Mouse (Mus musculus) gastrocnemius, postnatal 4 days (tissue): ENCODE measurements at regions not wholly inside any gene's neighbourhood (a gene's known extent, or its start where the extent isn't known, plus 50 kb on each side); places are given as distances from the start of the nearest gene placed in this dataset.
"Not testable (repeated sequence)": the region's sequence is repeated elsewhere in the genome, so short reads cannot be mapped to it uniquely, and the experiment has no call there.

Source experiments
- DNase-seq, 2 experiments: peaks; one replicate each; pipeline ENCODE4 v3.0.0; 2021 to 2022; ENCODE audit warnings: low spot score in 2 of 2, mixed read lengths in 2 of 2

DNA sequence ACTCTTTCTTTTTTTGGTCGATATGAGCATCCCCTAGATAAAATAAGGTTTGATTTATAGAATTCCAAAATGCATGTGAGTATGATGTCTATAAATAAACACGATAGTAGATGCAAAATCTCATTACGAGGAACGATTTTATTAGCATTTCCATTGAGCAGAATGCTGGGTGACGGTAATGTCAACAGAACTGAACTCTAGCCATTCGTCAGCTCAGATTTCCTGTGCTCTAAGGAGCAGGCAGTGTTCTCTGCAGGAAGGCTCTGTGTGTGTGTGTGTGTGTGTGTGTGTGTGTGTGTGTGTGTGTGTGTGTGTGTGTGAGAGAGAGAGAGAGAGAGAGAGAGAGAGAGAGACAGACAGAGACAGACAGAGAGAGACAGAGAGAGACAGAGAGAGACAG lies 279.6 kb upstream of the 3110018I06Rik start:
- not testable (repeated sequence) for DNase-seq

DNA sequence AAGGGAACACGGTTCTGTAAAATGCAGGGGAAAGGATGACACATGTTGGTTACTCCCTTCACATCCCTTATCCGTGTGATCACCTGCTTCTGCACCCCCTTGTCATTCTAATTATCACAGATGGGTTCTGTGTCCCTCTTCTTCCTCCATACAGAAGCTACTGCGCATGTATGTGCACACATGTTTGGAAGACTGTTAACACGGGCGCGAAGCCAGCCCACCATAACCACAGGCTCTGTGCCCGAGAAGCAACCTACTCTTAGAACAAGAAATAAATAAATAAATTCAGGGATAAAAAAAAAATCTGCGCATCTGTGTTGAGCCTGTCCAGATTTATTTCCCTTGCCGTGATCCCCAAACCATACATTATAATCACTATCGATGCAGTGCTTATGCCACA lies 275.6 kb upstream of the 3110018I06Rik start:
- DNase-seq: no peak

DNA sequence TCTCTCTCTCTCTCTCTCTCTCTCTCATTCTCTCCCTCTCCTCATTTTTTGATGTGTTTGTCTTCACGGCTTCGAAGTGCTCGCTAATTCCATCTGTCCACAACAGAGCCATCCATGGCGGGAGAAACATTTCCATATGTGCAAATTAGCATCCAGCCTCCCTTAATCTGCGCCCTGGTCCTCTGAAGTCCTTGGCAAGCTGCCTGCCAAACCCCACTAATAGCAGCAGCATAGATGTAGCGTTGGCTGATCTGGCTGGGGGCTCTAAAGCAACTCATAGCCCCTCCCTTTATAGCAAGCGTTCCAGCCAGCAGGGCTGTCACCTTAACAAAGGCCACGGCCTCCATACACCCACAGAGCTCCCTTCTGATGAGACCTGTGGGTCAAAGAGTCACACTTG lies 272.3 kb upstream of the 3110018I06Rik start:
- no peak for DNase-seq

DNA sequence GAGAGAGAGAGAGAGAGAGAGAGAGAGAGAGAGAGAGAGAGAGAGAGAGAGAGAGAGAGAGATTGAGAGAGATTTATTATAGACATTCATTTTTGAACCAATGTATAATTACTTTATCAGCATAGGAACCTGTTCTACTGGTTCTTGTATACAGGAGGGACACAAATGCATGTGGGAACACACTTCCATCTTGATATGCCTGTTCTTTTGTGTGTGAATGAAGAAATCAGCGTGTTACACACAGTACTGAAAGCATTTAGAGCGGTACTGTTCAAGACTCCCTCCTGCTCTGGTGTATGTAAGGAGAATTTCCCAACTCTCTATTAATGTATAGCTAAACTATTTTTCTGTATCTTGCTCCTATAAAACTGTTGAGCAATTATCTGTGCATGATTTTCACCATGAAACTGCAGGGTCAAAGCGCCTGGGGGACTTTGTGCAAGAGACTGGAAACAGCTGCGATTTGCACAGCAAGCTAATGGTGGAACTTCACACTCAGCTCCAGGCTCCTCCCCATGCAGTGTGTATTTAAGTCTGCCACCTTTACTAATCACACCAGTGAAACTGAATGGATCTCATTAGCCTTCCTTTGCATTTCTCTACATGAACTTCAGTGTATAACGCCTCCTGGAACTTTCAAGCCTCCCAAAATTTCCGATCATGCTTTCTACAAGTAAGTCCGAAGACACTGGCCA lies 267.0 kb upstream of the 3110018I06Rik start:
- no peak for DNase-seq

DNA sequence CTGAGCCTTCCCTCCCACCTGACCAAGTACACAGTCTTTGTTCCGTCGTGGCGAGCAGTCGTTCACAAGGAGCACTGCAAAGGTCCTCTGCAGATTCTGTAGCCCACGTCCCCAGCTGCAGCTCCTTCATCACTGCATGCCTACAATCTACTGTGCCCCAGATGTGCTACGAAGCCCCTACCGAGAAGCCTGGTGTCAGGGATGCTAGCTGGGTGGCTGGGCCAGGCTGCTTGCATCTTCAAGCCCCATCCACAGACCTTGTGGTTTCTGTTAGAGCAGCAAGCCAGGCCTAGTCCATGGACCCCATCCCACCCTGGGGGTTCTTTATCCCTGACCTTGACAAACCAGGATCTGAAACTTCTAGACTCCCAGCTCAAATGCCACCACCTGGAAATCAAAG lies 266.3 kb upstream of the 3110018I06Rik start:
- DNase-seq: no peak

DNA sequence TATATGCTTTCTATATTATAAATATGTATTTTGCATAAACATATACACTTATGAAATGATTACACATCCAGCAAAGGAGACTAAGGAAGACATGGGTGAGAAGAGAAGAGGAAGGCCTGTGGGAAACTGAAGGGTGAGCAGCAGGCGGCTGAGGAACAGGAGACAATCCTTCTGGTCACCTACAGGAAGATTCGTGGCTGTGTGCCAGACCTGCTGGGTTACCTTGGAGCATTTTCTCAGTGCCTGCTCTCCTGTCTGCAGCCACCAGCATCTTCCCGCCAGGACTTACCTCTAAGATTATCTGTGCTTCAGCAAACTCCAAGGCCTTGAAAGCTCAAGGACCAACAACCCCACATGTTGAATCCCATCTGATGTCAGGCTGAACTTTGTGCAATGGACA lies 258.3 kb upstream of the 3110018I06Rik start:
- DNase-seq: no peak

DNA sequence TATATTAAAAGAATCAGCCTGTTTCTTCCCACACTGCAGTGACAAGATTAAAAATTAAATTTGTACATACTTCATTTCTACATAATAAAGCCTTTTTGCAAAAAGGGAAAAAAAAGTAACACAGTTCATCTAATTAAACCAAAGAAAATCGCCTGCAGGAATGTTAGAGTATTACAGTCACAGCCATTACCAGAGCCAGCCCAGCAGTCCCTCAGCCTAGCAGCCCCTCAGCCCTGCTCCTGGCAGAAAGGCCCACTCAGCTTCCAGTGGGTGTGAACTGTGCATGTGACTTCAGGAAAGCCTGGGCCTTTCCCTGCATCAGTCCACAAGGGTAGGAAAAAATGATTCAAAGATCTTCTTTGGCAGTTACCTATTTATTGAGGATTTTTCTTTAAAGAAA lies 256.8 kb upstream of the 3110018I06Rik start:
- DNase-seq: no peak

DNA sequence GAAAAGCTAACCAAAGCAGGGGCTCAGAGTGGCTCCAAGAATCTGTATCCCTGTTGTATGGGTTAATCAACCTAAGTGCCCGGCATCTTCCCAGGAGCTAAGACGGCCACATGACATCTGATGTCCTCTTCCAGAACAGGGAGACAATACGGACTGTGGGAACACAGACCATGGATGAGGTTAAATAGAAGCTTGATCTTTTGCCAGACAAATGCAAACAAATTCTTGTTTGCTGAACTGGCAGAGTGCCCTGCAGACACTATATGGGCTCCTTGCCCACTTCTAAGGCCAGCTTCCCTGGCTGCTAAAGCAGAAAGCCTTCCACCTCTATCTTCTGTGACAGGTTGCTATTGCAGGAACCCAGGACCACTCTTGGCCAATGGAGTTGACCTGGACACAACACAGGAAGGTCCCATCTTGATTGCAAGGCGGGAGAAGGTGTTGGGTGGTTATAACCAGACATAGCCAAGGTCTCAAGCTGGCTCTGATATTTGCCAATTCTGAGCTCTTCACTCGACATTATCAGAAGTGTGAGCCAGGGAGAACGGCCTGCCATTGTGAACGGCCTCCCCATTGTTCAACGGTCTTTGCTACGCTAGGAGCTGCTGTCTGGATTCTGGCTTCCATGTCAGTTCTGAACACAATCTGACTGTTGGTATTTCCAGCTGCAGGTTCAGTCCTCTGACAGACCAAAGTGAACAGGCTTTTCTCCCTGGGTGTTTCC lies 237.5 kb upstream of the 3110018I06Rik start:
- no peak for DNase-seq

DNA sequence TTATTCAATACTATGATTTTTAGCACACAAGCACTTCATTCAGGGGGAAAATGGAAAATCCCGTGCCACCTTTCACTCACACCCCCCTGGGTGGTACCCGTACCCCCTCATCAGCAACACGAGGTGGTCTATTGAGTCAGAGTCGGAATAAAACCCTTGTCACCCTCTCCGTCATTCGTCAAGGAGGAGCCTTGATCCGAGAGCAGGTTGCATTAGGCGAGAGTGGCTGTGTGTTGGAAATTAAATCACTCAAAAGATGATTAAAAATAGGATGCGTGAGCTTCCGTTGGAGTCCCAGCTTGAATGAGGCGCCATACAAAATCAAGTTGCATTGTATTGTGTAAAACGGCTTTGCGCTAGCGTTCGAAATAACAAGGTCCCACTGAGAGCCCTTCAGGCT lies 236.5 kb upstream of the 3110018I06Rik start:
- no peak for DNase-seq

DNA sequence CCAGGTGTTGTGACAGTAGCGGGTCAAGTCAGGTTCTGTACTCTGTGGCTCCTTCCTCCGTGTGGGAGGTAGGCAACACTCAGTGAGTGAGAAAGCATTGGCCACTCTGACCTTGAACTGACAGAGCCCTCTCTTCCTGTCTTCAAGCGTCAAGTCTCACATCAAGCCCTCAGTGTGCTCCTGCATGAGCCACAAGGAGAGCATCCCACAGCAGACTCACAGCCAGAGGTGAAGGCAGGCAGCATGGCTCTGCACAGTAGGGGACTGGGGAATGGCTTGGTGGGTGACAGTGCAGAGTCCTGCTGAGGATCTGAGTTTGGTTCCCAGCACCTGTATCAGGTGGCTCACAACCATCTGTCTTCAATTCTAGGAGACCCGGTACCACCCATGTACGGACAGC lies 226.4 kb upstream of the 3110018I06Rik start:
- no peak for DNase-seq

DNA sequence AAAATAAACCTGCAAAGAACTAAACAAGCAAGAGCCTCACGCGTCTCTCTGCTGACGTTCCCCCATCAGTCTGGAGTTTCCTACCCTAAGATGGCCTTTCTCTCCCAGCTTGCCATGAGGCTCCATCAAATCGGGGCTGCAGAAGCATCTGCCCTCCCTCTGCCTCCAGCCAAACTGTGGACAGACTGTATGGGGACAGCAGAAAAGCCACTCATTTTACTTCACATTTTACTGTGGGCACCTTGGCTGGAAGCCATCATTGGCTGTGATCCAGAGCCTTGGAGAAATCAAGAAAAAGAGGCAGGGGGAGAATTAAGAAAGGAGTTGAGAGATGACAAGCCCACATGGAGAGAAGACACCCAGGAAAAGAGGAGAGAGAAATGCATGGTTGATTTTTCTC lies 225.9 kb upstream of the 3110018I06Rik start:
- no peak for DNase-seq

DNA sequence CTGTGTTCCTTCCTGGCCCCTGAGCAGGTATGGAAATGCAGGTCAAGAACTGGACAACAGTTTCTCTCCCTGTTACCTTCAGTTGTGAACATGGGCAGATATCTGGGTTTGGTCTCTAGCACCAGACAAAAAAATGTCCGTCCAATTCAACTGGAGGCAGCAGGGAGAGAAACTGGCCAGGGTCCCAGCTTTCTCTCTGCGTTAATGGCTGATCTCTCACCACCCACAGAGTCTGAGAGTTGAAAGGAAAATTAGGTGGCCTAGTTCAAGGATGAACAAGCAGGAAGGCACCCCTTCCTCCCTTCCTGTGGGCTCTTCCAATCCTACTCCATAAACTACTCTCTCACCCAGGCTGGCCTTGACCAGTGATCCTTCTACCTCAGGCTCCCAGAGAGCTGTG lies 221.7 kb upstream of the 3110018I06Rik start:
- no peak for DNase-seq

DNA sequence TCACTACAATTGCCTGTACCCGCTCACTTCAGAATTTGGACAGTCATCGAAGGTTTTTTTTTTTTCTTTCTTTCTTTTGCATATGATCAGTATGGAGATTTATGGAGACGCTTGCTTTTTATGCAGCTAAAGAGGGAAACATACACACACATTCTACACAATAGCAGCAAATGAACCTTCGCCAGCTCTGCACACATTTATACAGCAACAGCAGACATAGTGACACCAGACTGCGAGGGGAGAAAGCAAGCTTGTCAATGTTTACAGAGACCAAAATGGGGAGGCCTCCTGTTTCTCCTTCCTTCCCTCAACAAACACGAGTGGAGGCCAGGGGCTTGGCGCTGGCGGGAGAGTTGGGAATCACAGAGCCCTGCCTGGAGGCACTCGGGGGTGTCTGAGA lies 202.8 kb upstream of the 3110018I06Rik start:
- DNase-seq: no peak

DNA sequence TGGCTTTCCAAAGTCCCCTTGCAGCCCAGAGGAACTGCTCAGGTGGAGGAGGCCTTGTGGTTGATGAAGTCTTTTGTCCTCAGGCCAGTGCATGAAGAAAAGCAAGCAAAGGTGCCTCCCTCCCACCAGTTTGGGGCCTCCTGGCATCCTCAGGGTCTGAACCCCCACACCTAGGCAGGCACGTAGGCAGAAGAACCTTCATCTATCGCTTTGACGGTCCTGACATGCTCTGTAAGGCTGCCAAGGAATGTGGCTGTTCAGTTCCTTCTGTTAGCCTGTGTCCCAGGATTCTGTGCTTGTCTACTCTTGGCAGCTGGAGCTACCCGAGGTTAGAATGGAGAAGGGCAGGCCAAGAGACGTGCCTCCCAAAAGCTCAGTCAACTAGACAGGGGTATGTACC lies 197.1 kb upstream of the 3110018I06Rik start:
- DNase-seq: no peak

DNA sequence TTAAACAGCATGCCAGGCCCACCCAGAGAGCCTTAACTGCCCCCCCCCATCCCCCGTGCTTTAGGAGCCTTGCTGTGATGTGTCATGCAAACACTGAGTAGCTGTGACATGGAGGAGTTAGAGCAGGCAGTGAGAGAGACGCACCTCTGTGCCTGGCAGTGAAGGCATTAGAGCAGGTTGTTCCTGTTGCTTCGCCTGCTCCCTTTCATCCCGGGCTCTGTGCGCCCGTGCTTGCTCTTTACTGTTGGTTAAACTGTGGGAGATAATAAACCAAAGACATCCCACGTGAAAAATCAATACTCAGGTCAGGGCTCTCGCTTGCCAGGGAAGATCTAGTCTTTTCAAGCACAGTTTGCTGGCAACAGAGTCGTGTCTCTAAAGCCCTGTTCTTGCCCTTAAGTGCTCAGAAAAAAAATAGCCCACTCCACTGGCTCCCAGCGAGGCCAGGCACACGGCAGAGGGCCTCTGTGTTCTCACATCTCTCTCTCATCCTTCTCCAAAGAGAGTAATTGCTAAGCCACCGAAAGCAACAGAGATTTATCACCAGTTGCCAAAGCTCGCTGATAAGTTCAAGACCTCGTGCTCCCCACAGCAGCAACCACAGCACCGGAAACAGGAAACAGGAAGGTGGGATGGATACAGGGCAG lies 181.2 kb upstream of the 3110018I06Rik start:
- DNase-seq: no peak

DNA sequence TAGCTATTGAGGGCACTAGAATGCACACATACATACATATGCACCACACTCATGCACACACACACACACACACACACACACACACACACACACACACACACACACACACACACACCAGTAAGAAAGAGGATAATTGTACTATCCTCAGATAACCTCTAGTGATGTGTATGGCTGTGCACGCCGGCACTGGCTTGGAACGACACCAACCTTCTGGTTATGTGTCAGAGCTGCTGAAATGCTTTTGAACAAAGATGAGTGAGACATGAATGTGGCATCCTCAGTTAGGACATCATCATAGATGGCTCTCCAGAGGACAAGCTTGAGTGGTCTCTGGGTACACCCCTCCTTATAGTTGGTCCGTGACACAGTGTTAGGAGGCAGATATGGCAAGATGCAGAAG lies 173.0 kb upstream of the 3110018I06Rik start:
- DNase-seq: no peak

DNA sequence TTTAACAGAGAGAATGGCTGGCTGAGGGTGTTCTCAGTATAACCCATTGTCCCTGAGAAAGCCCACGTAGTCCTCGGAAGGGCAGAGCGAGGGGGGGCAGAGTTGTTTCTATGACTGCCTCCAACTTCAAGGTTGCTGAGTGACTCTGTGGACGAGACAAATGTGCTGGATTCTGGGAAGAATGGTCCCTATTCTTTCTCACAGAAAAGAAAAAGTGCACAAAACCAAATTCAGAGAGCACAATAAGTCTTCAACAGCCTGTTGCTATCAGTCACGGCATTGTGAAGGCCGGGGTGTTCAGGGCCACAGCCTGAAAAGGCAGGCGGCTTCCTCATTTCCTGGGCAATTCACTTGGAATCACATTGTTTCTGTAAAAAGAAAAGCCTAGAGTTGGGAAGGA lies 165.6 kb upstream of the 3110018I06Rik start:
- DNase-seq: no peak

DNA sequence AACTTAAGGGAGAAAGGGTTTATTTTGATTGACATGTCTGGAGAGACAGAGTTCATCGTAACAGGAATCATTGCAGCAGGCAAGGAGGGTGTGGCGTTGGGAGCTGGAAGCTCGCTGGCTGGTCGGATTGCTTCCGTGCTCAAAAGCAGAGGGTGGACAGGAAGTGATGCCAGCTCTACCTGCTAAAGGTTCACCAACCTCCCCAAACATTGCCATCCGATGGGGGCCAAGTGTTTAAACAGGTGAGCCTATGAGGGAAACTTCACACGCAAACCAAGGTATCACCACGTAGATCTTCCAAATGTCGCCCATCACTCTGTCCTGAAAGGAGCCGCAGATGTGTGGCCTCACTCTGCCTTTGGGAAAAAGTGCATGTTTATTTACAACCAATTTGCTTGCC lies 162.3 kb upstream of the 3110018I06Rik start:
- DNase-seq: no peak

DNA sequence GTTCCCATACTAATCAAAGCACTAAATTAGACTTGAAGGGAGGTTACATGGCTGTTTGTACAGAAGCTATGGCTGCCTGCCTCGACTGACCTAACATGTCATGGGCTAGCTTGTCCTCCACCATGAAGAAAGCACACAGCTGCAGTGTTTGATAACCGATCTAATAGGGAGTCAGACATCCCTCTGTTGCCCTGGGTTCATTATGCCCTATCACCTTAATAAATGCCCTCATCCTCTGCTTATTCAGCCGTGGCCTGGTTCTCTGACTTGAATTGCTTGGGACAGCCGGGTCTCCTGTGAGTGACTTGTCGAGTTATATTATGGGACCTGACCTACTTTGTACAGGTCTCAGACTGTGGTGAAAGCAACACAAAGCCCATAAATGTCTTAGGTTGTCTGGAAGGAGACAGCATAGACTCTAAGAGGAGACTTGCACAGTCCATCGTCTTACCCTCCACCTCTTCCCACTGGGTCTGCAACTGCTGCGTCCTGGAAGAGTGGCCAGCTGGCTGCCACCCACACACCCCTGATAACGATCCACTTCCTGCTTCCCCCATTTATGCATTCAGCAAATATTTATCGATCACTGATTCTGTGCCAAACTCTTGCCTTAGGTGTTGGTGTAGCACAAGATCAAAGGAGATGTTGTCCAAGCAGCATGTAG lies 161.2 kb upstream of the 3110018I06Rik start:
- no peak for DNase-seq

DNA sequence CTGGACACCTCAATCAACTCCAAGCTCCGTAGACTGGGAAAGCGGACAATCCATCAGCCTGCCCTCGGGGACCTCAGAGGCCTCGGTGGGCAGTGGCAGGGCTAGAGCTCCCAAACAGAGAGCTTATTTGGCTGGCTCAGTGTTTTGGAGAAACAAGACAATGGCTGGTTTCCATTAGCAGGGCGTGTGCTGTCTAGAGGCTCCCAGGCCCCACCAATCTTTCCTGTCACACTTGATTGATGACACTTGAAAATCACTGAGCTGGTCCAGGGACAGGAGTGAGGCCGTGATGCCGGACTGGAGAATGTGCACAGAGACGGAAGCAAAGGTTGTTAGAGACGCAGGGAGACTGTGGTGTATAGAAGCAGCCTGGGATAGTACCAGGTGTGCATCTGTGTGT lies 159.4 kb upstream of the 3110018I06Rik start:
- no peak for DNase-seq

DNA sequence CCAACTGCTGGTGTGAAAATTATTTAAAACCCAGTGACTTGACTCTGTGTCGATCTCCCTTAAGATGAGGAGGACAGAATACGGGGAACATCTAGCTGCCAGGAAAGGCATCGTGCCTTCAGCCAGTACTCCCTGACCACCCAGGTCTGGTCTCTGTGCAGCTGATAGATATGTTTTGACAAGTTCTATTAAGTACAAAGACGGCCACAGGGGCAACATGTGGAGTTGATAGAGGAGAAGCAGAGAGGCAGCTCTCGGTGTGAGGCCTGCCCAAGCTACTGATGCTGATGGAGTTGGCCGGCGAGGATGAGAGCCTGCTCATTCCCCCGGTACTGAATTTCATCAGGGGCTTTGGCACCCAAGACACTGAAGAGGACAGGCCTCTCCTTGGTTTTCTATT lies 154.1 kb upstream of the 3110018I06Rik start:
- no peak for DNase-seq

DNA sequence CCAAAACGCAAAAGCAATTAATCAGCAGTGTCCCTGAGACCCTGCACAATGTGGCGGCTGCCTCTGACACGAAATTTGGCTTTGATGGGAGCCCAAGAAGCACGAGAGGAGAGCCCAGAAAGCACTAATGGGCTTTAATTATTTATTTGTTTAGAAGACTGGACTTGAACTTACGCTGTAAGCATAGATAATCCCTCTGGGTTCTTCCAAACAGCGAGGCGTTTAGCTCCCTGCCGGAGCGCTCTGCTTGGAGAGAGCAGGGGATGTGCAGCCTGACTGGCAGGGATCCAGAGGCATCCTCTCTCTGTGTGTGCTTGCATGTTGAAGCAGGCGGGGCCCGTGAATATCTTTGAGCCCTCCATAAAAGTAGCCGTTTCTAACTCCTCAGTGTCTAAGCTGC lies 153.3 kb upstream of the 3110018I06Rik start:
- no peak for DNase-seq
